Mouse (Mus musculus): Measurements from ENCODE around the gene Umps. TPM values are rescaled to one million over a fixed set of nuclear protein-coding genes. Genes with fewer than 3 reads are reported as not detected.

Umps gene
- polyA plus RNA-seq, 1 experiment: 14.2 TPM

DNA sequence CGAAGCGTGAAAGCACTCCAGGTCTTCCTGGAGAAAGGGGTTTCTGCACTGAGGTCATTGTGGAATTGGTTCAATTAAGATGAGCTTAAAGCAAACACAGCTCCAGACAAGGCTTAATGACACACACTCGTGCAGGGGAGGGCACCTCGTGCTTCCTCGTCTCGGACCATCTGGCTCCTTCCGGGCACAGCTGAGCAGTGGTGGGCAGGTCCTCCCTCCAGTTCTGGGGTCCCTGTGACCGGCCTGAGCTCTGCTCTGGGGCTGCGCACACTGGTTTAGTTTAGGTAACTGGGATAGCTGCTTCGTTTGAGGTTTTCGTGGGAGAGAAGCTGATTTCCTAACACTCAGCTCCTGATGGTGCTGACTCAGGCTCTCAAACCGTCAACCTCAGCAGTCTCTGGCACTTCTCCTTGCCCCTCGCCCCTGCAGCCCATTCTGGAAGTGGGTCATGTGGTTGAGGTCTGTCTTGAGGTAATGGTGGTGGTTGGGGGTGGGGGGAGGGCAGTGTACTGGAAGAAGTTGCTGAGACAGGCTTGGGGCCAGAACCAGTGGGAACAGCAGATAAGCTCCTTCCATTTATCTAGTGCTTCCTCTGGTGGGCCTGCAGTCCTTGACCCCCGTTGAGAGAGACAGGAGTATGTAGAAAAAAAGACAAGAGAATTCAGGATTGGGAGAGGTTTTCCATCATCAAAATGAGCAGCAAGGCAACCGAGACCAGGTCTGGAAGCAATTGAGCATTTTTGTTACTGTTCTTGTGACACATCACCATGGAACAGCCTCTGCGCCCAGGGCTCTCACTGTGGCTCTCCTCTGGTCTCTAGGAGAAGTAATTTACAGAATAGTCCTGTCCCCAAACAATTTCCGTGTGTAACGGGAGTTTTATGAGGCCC is 44.5 kb downstream of the Umps start:
- Histone ChIP-seq H3K27ac (ENCODE audit: control insufficient read depth, insufficient read depth, low read depth, low read length, poor library complexity) (peak overlapping the region; percentile 46; the same call in 1 of the 2 replicates), H3K4me1 (ENCODE audit: control insufficient read depth, insufficient read depth, low read length) (peaks cover 2% of the 10 kb centered on the region; the same call in 1 of the 2 replicates), H3K4me3 (replicated peaks; ENCODE audit: control insufficient read depth, low read depth, low read length) (peak overlapping the region; percentile 23)
- 5% methylated on average over 18 of the region's 18 CpGs for WGBS
- no peak for TF ChIP-seq POLR2A (IDR thresholded peaks at IDR 0.05; ENCODE audit: borderline replicate concordance, control insufficient read depth, low read depth, low read length)
- no peak for TF ChIP-seq CTCF (IDR thresholded peaks at IDR 0.05; ENCODE audit: control insufficient read depth, insufficient read depth, low read length)

DNA sequence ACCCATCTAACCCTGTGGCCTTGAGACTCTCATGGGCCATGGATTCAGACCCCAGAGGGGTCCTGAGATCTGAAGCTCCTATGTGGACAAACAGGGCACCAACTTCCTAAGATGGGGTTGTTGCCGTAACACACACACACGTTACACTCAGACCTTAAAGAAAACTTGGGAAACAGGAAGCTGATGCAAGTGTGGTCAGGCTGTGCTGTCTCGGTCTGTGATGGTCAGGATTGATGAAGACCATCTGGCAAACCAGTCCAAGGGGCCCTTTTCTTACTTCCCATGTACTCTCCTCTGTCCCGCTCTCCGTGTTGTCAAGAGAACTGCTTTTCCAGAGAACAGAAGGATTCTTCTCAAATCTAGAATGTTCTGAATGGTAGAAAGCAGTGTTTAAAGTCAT is 45.3 kb downstream of the Umps start:
- Histone ChIP-seq H3K27ac (ENCODE audit: control insufficient read depth, insufficient read depth, low read depth, low read length, poor library complexity) (no peak overlapping the region; the same call in 1 of the 2 replicates), H3K4me3 (replicated peaks; ENCODE audit: control insufficient read depth, low read depth, low read length) (no peak overlapping the region), H3K4me1 (ENCODE audit: control insufficient read depth, insufficient read depth, low read length) (peaks cover 2% of the 10 kb centered on the region; the same call in 1 of the 2 replicates)
- no peak for TF ChIP-seq POLR2A (IDR thresholded peaks at IDR 0.05; ENCODE audit: borderline replicate concordance, control insufficient read depth, low read depth, low read length)
- no peak for TF ChIP-seq CTCF (IDR thresholded peaks at IDR 0.05; ENCODE audit: control insufficient read depth, insufficient read depth, low read length)
- WGBS: 18% methylated on average over 5 of the region's 5 CpGs

DNA sequence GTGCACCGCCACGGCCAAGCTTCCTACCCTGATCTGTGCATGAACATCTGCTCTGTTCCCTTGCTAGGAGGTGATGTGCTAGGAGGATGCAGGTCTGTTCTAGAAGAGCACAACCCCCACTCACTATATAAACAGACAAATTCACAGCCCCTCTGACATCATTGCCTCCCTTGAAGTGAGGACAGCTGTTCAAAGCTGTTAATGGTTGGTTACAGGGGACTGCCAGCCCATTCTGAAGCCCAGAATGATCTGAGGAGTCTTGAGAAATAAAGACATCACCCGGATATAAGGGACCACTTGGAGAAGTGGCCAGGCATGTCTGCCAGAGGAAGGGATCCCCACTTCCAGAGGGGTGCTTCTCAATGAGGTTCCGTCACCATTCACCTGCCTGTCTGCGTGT is 48.9 kb downstream of the Umps start:
- Histone ChIP-seq H3K4me1 (ENCODE audit: control insufficient read depth, insufficient read depth, low read length) (peaks cover 2% of the 10 kb centered on the region; the same call in 1 of the 2 replicates), H3K4me3 (replicated peaks; ENCODE audit: control insufficient read depth, low read depth, low read length) (no peak overlapping the region), H3K27ac (ENCODE audit: control insufficient read depth, insufficient read depth, low read depth, low read length, poor library complexity) (no peak overlapping the region)
- WGBS: 85% methylated on average over 5 of the region's 5 CpGs
- TF ChIP-seq POLR2A (IDR thresholded peaks at IDR 0.05; ENCODE audit: borderline replicate concordance, control insufficient read depth, low read depth, low read length) (no peak), CTCF (IDR thresholded peaks at IDR 0.05; ENCODE audit: control insufficient read depth, insufficient read depth, low read length) (no peak)

DNA sequence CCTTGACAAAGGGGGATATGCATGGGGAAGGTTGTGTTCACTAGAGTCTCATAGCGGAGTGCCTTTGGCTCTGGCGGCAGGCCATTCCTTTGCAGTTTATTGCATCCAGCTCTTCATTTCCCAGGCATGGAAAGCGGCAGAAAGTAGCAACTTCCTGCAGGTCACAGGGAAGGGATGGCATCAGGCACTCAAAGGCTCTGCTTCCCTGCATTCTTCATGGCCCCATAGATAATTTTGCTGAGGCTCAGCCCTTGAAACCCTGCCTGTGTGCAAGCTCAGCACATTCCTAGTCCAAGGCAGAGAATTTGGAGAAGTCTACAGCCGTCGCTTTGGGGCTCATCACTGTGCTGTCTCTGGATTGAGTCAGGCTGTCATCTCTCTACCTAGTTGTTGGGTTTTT is 49.4 kb downstream of the Umps start:
- 80% methylated on average over 5 of the region's 5 CpGs for WGBS
- no peak overlapping the region for H3K27ac ChIP-seq (ENCODE audit: control insufficient read depth, insufficient read depth, low read depth, low read length, poor library complexity)

DNA sequence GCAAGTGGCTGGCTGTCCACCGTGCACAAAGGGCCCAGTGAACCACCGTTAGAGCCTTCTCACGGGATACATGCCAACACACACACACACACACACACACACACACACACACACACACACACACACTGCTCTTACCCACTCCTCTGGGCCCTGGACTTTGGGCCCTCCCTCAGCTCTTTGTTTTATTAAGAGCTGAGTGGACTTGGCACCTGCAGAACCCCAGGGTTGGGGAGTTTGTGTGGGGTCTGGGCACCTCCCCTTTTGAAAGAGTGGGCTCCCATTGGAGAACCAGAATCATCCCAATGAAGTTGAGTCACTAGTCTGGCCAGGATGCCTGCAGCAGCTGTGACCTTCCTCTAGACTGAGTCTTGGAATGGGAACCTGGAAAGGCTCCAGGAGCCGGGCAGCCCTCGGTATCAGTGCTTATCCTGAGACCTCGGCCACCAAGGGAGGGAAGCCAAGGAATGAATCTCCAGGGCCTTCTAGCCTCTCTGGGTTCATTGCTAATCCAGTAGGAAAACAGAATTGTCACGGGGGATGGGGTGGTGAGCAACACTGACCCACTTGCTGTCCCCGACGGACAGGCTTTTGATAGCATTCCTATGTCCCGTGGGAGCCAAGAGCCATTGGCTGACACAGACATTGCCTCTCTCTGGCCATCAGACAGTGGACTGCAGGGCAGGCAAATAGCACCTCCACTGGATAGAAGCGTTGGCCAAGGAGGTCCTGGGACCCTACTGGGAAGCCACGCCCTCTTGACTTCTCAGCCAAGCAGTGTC is 50.2 kb downstream of the Umps start:
- Histone ChIP-seq H3K4me1 (ENCODE audit: control insufficient read depth, insufficient read depth, low read length) (no peaks in the 10 kb centered on the region; the same call in 1 of the 2 replicates), H3K27ac (ENCODE audit: control insufficient read depth, insufficient read depth, low read depth, low read length, poor library complexity) (no peak overlapping the region), H3K4me3 (replicated peaks; ENCODE audit: control insufficient read depth, low read depth, low read length) (no peak overlapping the region)
- WGBS: 81% methylated on average over 12 of the region's 12 CpGs
- TF ChIP-seq CTCF (IDR thresholded peaks at IDR 0.05; ENCODE audit: control insufficient read depth, insufficient read depth, low read length) (no peak), POLR2A (IDR thresholded peaks at IDR 0.05; ENCODE audit: borderline replicate concordance, control insufficient read depth, low read depth, low read length) (no peak)

More for the DNA sequence above, 49.4 kb downstream of the Umps start:
- Histone ChIP-seq H3K4me3 (replicated peaks; ENCODE audit: control insufficient read depth, low read depth, low read length) (no peak overlapping the region), H3K4me1 (ENCODE audit: control insufficient read depth, insufficient read depth, low read length) (peaks cover 2% of the 10 kb centered on the region; the same call in 1 of the 2 replicates)
- no peak for TF ChIP-seq POLR2A (IDR thresholded peaks at IDR 0.05; ENCODE audit: borderline replicate concordance, control insufficient read depth, low read depth, low read length)
- no peak for TF ChIP-seq CTCF (IDR thresholded peaks at IDR 0.05; ENCODE audit: control insufficient read depth, insufficient read depth, low read length)

DNA sequence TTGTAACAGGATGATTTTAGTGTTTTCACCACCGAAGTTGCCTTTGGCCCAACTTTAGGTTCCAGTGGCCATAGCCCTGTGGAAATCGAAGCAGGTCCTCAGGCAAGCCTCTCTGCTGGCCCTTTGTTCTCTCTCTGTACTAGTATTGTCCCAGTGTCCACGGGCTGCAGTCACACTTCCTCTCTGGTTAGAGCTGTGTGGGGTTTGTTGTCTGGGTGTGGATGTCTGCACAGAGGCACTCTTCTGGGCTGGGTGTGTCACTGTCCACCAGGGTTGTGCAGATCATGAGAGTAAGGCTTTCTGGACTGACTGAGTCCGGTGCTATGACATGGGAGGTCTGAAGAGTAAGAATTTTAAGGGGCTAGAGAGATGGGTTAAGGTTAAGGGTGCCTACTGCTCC is 51.8 kb downstream of the Umps start:
- TF ChIP-seq POLR2A (IDR thresholded peaks at IDR 0.05; ENCODE audit: borderline replicate concordance, control insufficient read depth, low read depth, low read length): no peak
- TF ChIP-seq CTCF (IDR thresholded peaks at IDR 0.05; ENCODE audit: control insufficient read depth, insufficient read depth, low read length): no peak
- no peak overlapping the region for H3K4me3 ChIP-seq (replicated peaks; ENCODE audit: control insufficient read depth, low read depth, low read length)
- WGBS: 44% methylated on average over 4 of the region's 4 CpGs
- H3K4me1 ChIP-seq (ENCODE audit: control insufficient read depth, insufficient read depth, low read length): no peaks in the 10 kb centered on the region; the same call in 1 of the 2 replicates
- no peak overlapping the region for H3K27ac ChIP-seq (ENCODE audit: control insufficient read depth, insufficient read depth, low read depth, low read length, poor library complexity)

DNA sequence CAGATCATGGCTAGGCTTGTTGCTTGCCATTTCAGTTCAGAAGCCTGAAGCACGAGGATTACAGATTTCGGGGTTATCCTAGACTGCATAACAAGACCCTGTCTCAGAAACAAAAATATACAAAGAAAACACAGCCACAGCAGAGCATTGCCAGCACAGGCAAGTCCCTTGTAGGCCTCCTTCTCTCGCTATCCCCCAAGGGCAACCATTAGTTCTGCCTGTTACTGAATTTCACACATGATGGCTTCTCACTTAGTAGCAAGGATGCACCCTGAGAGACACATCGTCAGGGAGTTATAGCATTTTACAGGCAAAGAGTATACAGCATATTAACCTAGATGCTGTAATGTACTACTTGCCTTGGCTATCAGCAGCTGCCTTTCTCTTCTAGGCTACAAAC is 58.6 kb downstream of the Umps start:
- no peak for TF ChIP-seq POLR2A (IDR thresholded peaks at IDR 0.05; ENCODE audit: borderline replicate concordance, control insufficient read depth, low read depth, low read length)
- no peak for TF ChIP-seq CTCF (IDR thresholded peaks at IDR 0.05; ENCODE audit: control insufficient read depth, insufficient read depth, low read length)
- H3K4me1 ChIP-seq (ENCODE audit: control insufficient read depth, insufficient read depth, low read length): no peaks in the 10 kb centered on the region; the same call in 1 of the 2 replicates
- 80% methylated on average over 4 of the region's 4 CpGs for WGBS

More for the DNA sequence above, 58.6 kb downstream of the Umps start:
- Histone ChIP-seq H3K4me3 (replicated peaks; ENCODE audit: control insufficient read depth, low read depth, low read length) (no peak overlapping the region), H3K27ac (ENCODE audit: control insufficient read depth, insufficient read depth, low read depth, low read length, poor library complexity) (no peak overlapping the region)

Other genes with a start within 250 kb of the Umps start
- 5.4 and 6.4 TPM in 2 replicates for gene Muc13, start 173.0 kb downstream of the Umps start, polyA plus RNA-seq (2011; ENCODE audit: insufficient read depth, insufficient read length, low replicate concordance, missing spikeins)
- 25.0 and 31.1 TPM in 2 replicates for gene Itgb5, start 137.4 kb downstream of the Umps start, polyA plus RNA-seq (2011; ENCODE audit: insufficient read depth, insufficient read length, low replicate concordance, missing spikeins)